Mouse (Mus musculus) right cerebral cortex, postnatal 36 days (tissue): ENCODE measurements at regions not wholly inside any gene's neighbourhood (a gene's known extent, or its start where the extent isn't known, plus 50 kb on each side); places are given as distances from the start of the nearest gene placed in this dataset.

Experiments used
- DNase-seq, 2 experiments: peaks; one replicate each; pipeline ENCODE4 v3.0.0; 2022; ENCODE audit warnings: low spot score in 2 of 2, mixed read lengths in 1 of 2

GRCm38 (mm10) chr6:54754810-54755209 lies 61.9 kb upstream of the Znrf2 start:
- DNase-seq = no peak

GRCm38 (mm10) chr6:54757511-54757911 lies 59.2 kb upstream of the Znrf2 start:
- DNase-seq = no peak

- DNase-seq = peak; percentile 46 to 60
Observed at GRCm38 (mm10) chr6:54758112-54758511, 58.6 kb upstream of the Znrf2 start.

- DNase-seq = no peak
Observed at GRCm38 (mm10) chr6:54759263-54759662, 57.5 kb upstream of the Znrf2 start.

- peak; percentile 30 to 32 for DNase-seq
Observed at GRCm38 (mm10) chr6:54759942-54760498, 56.7 kb upstream of the Znrf2 start.

GRCm38 (mm10) chr6:54760541-54760940 lies 56.2 kb upstream of the Znrf2 start:
- no peak for DNase-seq

- DNase-seq = no peak
Observed at GRCm38 (mm10) chr6:54762021-54762420, 54.7 kb upstream of the Znrf2 start.

GRCm38 (mm10) chr6:54762499-54762898 lies 54.2 kb upstream of the Znrf2 start:
- no peak for DNase-seq

- no peak for DNase-seq
Observed at GRCm38 (mm10) chr6:54763669-54764068, 53.0 kb upstream of the Znrf2 start.

- DNase-seq = no peak
Observed at GRCm38 (mm10) chr6:54765715-54766114, 51.0 kb upstream of the Znrf2 start.

- no peak for DNase-seq
Observed at GRCm38 (mm10) chr6:54766485-54767112, 50.1 kb upstream of the Znrf2 start.
